Mouse (Mus musculus): ENCODE data around the gene Arhgap23. TPM values are rescaled to one million over a fixed set of nuclear protein-coding genes. Genes with fewer than 3 reads are reported as not detected.
A peak's percentile ranks its signal among the peaks of the same experiment; 100 is the strongest.

The Arhgap23 gene
- polyA plus RNA-seq, 1 experiment from 2014 or later: 4.2 TPM

DNA sequence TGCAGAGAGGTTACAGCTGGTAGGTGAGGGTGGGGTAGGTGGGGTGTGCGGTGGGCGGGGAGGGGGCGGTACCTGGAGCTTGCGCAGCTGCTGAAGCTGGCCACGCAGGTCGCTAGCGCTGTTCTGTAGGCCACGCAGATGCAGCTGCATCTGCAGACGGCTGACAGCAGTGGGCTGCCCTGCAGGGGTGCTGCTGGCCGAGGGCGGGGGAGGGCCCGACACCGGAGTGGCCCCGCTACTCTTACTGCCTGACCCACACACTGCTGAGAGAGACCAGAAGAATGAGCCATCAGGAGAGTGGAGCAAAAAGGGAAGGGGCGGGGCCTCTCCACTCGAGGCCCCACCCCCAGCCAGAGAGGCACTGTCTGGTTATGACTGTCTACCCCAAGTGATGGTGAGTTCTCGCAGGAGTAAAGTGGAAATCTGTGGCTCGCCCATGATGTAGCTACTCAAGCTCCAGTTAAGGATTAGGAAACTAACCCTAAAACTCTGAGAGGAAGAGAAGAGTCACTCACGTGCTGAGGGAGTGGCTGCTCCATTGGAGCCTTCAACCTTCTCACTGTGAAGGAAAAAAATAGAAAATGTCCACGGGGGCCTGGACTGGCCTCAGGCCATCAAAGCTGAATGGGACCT, 117.7 kb downstream of the Arhgap23 start:
- H3K27me3 ChIP-seq (replicated peaks): peaks cover 66% of the 10 kb centered on the region
- no peak overlapping the region for H3K9ac ChIP-seq
- peaks cover 37% of the 10 kb centered on the region for H3K4me1 ChIP-seq (replicated peaks)
- no peak overlapping the region for H3K27ac ChIP-seq
- 0 out of 2 replicates have a peak, but pooled peaks have one; percentile 18 for ATAC-seq
- peak overlapping the region; percentile 69 for H3K4me2 ChIP-seq (replicated peaks)
- peak overlapping the region; percentile 23 for H3K4me3 ChIP-seq (replicated peaks)
- no peaks in the 10 kb centered on the region for H3K36me3 ChIP-seq
- WGBS: 4% methylated on average over 20 of the region's 20 CpGs
- H3K9me3 ChIP-seq: no peaks in the 10 kb centered on the region

DNA sequence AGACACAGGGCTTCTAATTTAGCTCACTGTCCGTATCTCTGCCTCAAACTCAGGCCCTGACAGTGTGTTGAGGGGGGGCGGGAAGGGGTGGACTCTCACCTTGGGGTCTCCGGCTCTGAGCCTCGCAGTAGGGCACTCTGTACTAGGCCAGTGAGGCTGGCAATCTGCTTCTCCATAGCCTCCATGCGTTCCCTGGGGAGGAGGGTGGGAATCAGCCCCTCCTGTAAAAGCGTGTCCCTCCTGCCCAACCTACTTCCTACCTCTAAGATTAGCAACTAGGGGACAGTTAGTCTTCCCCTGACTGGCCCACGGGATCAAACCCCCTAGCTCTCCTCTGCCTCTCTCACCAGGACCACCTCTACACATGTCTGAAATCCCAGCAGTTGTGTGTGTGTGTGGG, 118.3 kb downstream of the Arhgap23 start:
- WGBS: 27% methylated on average over 7 of the region's 7 CpGs
- Histone ChIP-seq H3K4me1 (replicated peaks) (peaks cover 37% of the 10 kb centered on the region), H3K4me2 (replicated peaks) (no peak overlapping the region), H3K27ac (no peak overlapping the region), H3K4me3 (replicated peaks) (no peak overlapping the region), H3K9ac (no peak overlapping the region), H3K9me3 (no peaks in the 10 kb centered on the region), H3K27me3 (replicated peaks) (peaks cover 72% of the 10 kb centered on the region), H3K36me3 (no peaks in the 10 kb centered on the region)
- no peak for ATAC-seq

DNA sequence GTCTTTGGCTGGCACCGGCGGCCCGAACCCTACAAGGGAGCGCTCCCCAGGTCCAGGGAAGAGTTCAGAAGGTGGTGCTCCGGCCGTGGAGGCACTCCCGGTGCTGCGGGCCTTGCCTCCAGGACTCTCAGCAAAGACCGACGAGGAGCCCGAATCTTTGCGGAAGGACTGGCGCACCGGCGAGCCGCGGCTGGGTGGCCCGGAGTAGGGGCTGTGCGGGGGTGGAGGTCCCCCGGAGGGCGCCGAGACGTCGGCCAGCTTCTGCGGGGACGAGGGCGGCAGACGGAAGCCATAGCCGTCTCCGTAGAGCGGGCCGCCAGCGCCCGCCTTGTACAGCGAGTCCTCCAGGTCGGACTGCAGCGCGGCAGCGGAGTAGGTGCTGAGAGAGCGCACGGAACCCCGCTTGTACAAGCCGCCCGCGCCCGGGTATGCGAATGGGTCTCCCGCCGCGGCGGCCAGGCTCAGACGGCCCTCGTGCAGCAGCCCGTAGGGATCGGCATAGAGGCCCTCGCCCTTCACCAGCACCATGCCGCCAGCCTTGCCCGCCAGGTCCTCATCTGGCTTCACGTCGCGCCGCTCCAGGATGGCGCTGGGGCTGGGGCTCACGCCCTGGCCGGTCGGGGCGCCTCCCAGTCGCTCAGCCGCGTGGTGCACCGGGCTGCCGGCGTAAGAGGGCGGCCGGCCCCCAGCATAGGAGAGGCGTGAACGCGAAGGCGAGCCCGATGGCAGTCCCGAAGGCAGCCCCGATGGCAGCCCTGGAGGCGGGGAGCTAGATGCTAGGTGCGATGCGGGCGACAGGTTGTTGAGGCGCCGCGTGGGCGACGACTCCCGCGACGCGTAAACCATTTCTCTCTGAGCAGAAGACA, 119.3 kb downstream of the Arhgap23 start:
- H3K4me2 ChIP-seq (replicated peaks): peak overlapping the region; percentile 54
- peak overlapping the region; percentile 19 for H3K4me3 ChIP-seq (replicated peaks)
- peaks cover 37% of the 10 kb centered on the region for H3K4me1 ChIP-seq (replicated peaks)
- 2% methylated on average over 95 of the region's 95 CpGs for whole genome bisulfite sequencing
- H3K9ac ChIP-seq: no peak overlapping the region
- no peaks in the 10 kb centered on the region for H3K9me3 ChIP-seq
- no peak overlapping the region for H3K27ac ChIP-seq
- H3K36me3 ChIP-seq: no peaks in the 10 kb centered on the region
- peaks cover 77% of the 10 kb centered on the region for H3K27me3 ChIP-seq (replicated peaks)
- no peak for ATAC-seq

DNA sequence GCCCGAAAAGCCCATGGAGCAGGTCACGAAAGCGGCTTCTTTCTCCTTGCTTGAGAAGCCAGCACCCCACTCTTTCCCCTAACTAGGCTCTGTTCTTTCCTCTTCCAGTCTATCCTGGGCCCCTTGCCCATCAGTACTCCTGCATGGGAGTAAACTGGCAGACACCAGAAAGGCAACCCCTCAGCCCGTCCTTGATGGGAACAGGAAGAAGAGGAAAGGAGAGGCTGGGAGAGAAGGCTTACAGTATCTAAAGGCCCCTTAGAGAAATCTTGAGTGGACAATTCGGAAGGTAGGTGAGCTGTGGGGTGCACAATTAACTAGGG, 119.9 kb downstream of the Arhgap23 start:
- no peak for ATAC-seq
- Histone ChIP-seq H3K27ac (no peak overlapping the region), H3K27me3 (replicated peaks) (peaks cover 77% of the 10 kb centered on the region), H3K4me1 (replicated peaks) (peaks cover 37% of the 10 kb centered on the region), H3K9ac (no peak overlapping the region), H3K9me3 (no peaks in the 10 kb centered on the region), H3K36me3 (no peaks in the 10 kb centered on the region), H3K4me3 (replicated peaks) (peak overlapping the region; percentile 19), H3K4me2 (replicated peaks) (peak overlapping the region; percentile 54)
- whole genome bisulfite sequencing: 25% methylated on average over 5 of the region's 5 CpGs

DNA sequence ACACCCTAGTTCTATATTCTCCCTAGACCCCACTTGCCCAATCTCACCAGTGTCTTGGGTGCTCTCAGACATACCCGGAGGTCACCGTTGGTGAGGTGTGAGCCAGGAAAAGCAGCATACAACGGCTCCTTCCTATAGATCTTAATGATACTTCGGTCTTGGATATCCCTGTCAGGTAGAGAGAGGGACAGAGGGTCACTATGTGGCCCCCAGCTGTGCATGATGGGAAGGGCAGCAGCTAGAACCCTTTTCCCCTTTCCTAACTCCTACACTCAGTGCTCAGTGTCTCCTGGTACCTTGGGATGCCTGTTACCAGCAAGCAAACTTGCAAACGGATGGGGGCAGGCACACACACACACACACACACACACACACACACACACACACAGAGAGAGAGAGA, 120.3 kb downstream of the Arhgap23 start:
- ATAC-seq: no peak
- 36% methylated on average over 5 of the region's 5 CpGs for WGBS
- no peaks in the 10 kb centered on the region for H3K9me3 ChIP-seq
- no peak overlapping the region for H3K4me2 ChIP-seq (replicated peaks)
- H3K36me3 ChIP-seq: no peaks in the 10 kb centered on the region
- peaks cover 38% of the 10 kb centered on the region for H3K4me1 ChIP-seq (replicated peaks)
- H3K27ac ChIP-seq: no peak overlapping the region
- H3K9ac ChIP-seq: no peak overlapping the region
- H3K27me3 ChIP-seq (replicated peaks): peaks cover 77% of the 10 kb centered on the region
- H3K4me3 ChIP-seq (replicated peaks): no peak overlapping the region

DNA sequence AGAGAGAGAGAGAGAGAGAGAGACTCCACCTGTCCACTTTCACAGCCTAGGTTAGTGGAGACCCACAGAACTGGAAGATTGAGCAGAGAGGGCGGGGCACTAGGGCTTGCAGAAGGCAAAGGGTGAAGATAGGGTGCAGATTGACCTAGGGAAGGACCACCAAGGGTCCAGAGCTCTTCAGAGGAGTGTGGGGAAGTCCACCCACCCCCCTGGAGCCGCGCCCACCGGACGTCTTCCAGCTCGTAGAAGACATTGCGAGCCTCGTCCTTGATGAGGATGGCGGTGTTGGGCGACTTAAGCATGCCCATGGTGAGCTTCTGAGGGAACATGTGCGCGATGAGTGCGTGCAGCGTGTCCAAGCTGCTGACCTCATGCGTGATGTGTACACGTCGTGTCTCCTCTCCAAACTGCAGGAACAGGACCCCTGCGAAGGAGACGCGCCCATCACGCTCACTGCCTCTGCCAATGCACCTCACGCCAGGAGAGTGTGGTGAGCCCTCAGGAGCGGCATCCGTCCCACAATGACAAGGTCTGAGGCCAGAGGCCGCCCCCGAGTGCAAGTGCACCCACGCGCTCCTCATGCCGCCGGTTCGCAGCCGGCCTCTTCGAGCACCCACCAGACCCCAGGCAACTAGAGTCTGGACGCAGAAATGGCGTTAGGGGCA, 120.9 kb downstream of the Arhgap23 start:
- H3K9ac ChIP-seq: no peak overlapping the region
- H3K4me2 ChIP-seq (replicated peaks): peak overlapping the region; percentile 90
- no peaks in the 10 kb centered on the region for H3K9me3 ChIP-seq
- peaks cover 42% of the 10 kb centered on the region for H3K4me1 ChIP-seq (replicated peaks)
- no peaks in the 10 kb centered on the region for H3K36me3 ChIP-seq
- ATAC-seq: no peak
- H3K27ac ChIP-seq: no peak overlapping the region
- H3K4me3 ChIP-seq (replicated peaks): peak overlapping the region; percentile 35
- 8% methylated on average over 35 of the region's 35 CpGs for WGBS
- H3K27me3 ChIP-seq (replicated peaks): peaks cover 74% of the 10 kb centered on the region

DNA sequence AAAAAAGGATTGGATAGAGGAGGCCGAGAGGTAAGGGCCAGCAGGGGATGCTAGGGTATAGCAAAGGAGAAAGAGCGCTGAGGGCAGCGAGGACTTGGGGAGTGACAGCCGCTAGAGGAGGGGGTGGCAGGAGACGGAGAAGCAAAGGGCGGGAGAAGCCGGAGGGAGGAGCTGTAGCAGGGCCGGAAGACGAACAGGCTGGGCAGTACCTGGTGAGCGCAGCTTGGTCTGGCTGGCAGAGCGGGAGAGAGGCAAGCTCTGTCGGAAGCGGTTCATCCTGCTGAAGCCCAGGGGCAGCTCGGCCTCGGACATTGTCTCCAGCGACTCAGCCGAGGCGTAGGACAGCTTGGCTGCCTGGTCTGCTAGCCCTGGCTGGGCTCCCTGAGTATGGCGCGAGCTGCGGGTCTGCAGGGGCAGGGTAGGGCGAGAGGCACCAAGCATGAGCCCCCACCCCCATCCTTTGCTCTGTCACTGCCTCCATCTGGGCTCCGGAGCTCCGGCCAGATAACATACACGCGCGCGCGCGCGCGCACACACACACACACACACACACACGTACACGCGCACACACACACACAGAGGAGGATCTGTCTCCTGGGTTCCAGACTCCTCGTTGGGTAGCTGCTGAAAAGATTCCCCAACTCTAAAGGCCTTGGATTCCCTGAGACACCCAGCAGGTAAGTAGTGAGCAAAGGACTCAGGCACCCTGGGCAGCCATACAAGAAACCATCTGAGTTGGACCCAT, 121.7 kb downstream of the Arhgap23 start:
- Histone ChIP-seq H3K4me2 (replicated peaks) (peak overlapping the region; percentile 90), H3K36me3 (no peaks in the 10 kb centered on the region), H3K9me3 (no peaks in the 10 kb centered on the region), H3K4me1 (replicated peaks) (peaks cover 40% of the 10 kb centered on the region), H3K4me3 (replicated peaks) (peak overlapping the region; percentile 35), H3K27ac (no peak overlapping the region), H3K9ac (peak overlapping the region; percentile 26), H3K27me3 (replicated peaks) (peaks cover 76% of the 10 kb centered on the region)
- 0 out of 2 replicates have a peak, but pooled peaks have one; percentile 24 for ATAC-seq
- WGBS: under 1% methylated on average over 36 of the region's 36 CpGs

DNA sequence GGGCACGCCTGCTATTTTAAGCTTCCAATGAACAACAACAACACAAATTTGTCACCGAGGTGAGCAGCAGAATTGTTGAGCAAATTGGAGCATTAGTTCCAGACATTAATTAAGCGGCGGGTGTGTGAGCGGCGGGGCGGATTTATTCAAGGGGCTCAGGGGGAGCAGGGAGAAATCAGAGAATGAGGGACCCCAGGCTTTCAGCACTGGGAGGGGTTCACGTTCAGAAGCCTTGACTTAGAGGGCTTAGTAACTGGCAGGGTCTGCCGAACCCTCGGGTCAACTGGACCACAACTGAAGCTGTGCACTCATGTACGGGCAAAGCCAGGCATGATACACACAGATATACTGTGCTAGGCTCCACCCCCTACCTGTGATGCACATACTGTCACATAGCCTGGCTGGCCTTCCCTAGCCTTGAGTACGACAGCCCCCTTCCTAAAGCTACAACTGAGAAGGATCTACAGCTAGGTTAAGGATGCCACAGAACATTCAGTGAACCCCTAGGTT, 122.3 kb downstream of the Arhgap23 start:
- WGBS: 42% methylated on average over 12 of the region's 12 CpGs
- Histone ChIP-seq H3K27me3 (replicated peaks) (peaks cover 72% of the 10 kb centered on the region), H3K4me1 (replicated peaks) (peaks cover 33% of the 10 kb centered on the region), H3K9ac (no peak overlapping the region), H3K9me3 (no peaks in the 10 kb centered on the region), H3K27ac (no peak overlapping the region), H3K4me2 (replicated peaks) (peak overlapping the region; percentile 90), H3K4me3 (replicated peaks) (no peak overlapping the region), H3K36me3 (no peaks in the 10 kb centered on the region)
- no peak for ATAC-seq

DNA sequence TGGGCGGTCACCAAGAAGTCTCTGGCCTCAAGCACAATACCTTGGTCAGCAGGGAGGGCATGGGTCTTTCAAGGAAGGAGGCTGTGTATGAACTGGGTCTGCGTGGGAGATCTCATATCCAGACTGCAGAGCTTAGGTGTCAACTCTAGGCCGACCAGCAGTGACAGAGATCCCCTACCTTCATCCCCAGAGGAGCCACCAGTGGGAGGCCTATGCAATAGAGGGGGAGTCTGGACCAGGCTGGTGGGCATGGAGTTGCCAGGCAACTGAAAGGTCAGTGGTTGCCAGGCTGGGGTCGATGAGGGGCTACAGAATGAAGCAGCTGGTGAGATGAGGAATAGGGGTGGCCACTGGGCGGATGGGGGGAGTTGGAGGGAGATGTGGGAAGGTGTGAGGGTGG, 124.3 kb downstream of the Arhgap23 start:
- Histone ChIP-seq H3K4me3 (replicated peaks) (no peak overlapping the region), H3K4me2 (replicated peaks) (no peak overlapping the region), H3K9ac (no peak overlapping the region), H3K27me3 (replicated peaks) (peaks cover 69% of the 10 kb centered on the region), H3K9me3 (no peaks in the 10 kb centered on the region), H3K27ac (no peak overlapping the region), H3K4me1 (replicated peaks) (peaks cover 21% of the 10 kb centered on the region), H3K36me3 (no peaks in the 10 kb centered on the region)
- whole genome bisulfite sequencing: 66% methylated on average over 5 of the region's 5 CpGs
- ATAC-seq: no peak

DNA sequence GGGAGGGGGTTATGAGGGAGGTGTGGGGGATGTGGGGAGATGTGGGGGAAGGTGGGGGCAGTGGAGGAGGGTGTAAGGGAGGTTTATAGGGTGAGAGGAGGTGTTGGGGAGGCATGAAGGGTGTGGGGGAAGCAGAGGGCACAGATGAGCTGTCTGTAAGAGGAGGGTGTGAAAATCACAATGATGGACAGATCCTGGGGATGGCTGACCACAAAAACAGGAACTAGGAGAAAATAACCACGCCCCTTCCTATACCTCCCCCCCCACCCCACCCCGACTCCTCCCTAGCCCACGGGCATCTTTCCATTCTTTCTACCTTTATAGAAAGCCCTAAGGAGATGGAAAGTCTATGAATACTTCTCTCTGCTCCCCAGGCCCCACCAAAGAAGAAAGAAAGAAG, 124.8 kb downstream of the Arhgap23 start:
- no peaks in the 10 kb centered on the region for H3K36me3 ChIP-seq
- ATAC-seq: no peak
- no peak overlapping the region for H3K27ac ChIP-seq
- H3K9me3 ChIP-seq: no peaks in the 10 kb centered on the region
- H3K27me3 ChIP-seq (replicated peaks): peaks cover 69% of the 10 kb centered on the region
- no peak overlapping the region for H3K4me2 ChIP-seq (replicated peaks)
- no peak overlapping the region for H3K4me3 ChIP-seq (replicated peaks)
- 61% methylated on average over 3 of the region's 3 CpGs for WGBS
- no peak overlapping the region for H3K9ac ChIP-seq
- H3K4me1 ChIP-seq (replicated peaks): peaks cover 16% of the 10 kb centered on the region

DNA sequence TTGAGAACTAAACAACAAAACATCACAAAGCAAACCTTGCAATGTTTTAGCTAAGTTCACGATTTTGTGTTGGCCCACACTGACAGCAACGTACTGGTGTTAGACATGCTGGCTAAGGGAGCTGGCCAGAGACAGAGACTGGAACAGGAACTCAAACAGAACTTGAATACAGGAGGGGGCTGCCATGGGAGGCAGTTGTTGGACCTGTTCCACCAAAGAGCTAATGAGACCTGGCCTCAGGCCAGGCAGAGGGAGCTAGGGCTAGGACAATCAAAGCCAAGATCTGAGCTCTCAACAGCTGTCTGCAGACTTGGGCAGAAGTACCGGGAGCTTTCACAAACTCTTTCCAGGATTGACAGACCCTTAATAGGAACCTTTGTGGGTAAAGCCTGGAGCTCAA, 125.3 kb downstream of the Arhgap23 start:
- WGBS: 32% methylated on average over 3 of the region's 3 CpGs
- no peaks in the 10 kb centered on the region for H3K36me3 ChIP-seq
- no peak overlapping the region for H3K4me2 ChIP-seq (replicated peaks)
- no peak overlapping the region for H3K27ac ChIP-seq
- H3K4me1 ChIP-seq (replicated peaks): peaks cover 15% of the 10 kb centered on the region
- H3K4me3 ChIP-seq (replicated peaks): no peak overlapping the region
- peaks cover 69% of the 10 kb centered on the region for H3K27me3 ChIP-seq (replicated peaks)
- H3K9me3 ChIP-seq: no peaks in the 10 kb centered on the region
- H3K9ac ChIP-seq: no peak overlapping the region
- no peak for ATAC-seq
